Mouse (Mus musculus) embryonic facial prominence, embryonic 14.5 days (tissue): Measurements from ENCODE around the gene Lemd1. TPM values are rescaled to one million over a fixed set of nuclear protein-coding genes. Genes with fewer than 3 reads are reported as not detected.
A peak's percentile ranks its signal among the peaks of the same experiment; 100 is the strongest.

ENCODE experiments used
- ATAC-seq: fragments of 200-750 bp; cut with Nextera tagmentation; 2 replicates; pipeline ENCODE4 v1.8.0; 2017; ENCODE audit warnings: low read depth, moderate number of reproducible peaks, moderate TSS enrichment
- DNase-seq: peaks from one replicate; pipeline ENCODE4 v3.0.0-alpha.2; 2015; ENCODE audit warnings: low spot score
- H3K27ac ChIP-seq: fragments of 300-500 bp; sonication (generic); replicated peaks from 2 replicates; pipeline ENCODE4 v1.5.1; 2014; ENCODE audit warnings: low read depth, mild to moderate bottlenecking, low read length, moderate library complexity
- H3K27me3 ChIP-seq: fragments of 300-500 bp; sonication (generic); replicated peaks from 2 replicates; pipeline ENCODE4 v1.6.1; 2014; ENCODE audit warnings: low read length; ENCODE audit not compliant: control insufficient read depth, insufficient read depth
- H3K36me3 ChIP-seq: fragments of 300-500 bp; sonication (generic); 2 replicates; pipeline ENCODE4 v1.6.1; 2014; ENCODE audit warnings: low read length, mixed read lengths; ENCODE audit not compliant: control insufficient read depth, insufficient read depth
- H3K4me1 ChIP-seq: fragments of 300-500 bp; sonication (generic); 2 replicates; pipeline ENCODE4 v1.6.1; 2014; ENCODE audit warnings: antibody characterized with exemption, low read length; ENCODE audit not compliant: control insufficient read depth, insufficient read depth
- H3K4me2 ChIP-seq: fragments of 300-500 bp; sonication (generic); 2 replicates; pipeline ENCODE4 v1.6.1; 2014; ENCODE audit warnings: low read depth, mild to moderate bottlenecking, low read length, moderate library complexity, mixed read lengths
- H3K4me3 ChIP-seq: fragments of 300-500 bp; sonication (generic); 2 replicates; pipeline ENCODE4 v1.5.1; 2014; ENCODE audit warnings: low read depth, mild to moderate bottlenecking, low read length
- H3K9ac ChIP-seq: fragments of 300-500 bp; sonication (generic); 2 replicates; pipeline ENCODE4 v1.6.1; 2014; ENCODE audit warnings: low read depth, mild to moderate bottlenecking, low read length, moderate library complexity, mixed read lengths
- H3K9me3 ChIP-seq: fragments of 300-500 bp; sonication (generic); 2 replicates; pipeline ENCODE4 v1.6.1; 2016; ENCODE audit warnings: low read length; ENCODE audit not compliant: control insufficient read depth
- WGBS: fragments of 180-500 bp; shearing (Covaris S2); extraction: QIAGEN DNeasy Blood & Tissue Kit; methylation state at CpG from one replicate; pipeline ENCODE4 v1.1.7; 2014; 5-methylcytosine and 5-hydroxymethylcytosine counted together
- polyA plus RNA-seq: library from polyadenylated mRNA; unstranded; fragments of >200 nt; fragmentation: Nextera tagmentation; extraction: Ambion mirVana; gene quantifications from 2 replicates; pipeline ENCODE4 v1.2.1, GENCODE M21; 2014

Lemd1 gene
- polyA plus RNA-seq, 1 experiment from 2014 or later: 0.46 TPM

- Histone ChIP-seq H3K9me3 (no peaks in the 10 kb centered on the region), H3K4me3 (no peak overlapping the region), H3K36me3 (no peaks in the 10 kb centered on the region), H3K27ac (no peak overlapping the region), H3K9ac (no peak overlapping the region), H3K4me2 (no peak overlapping the region), H3K4me1 (no peaks in the 10 kb centered on the region), H3K27me3 (no peaks in the 10 kb centered on the region)
- DNase-seq (no peak), ATAC-seq (no peak)
- WGBS: 54% methylated on average over 1 of the region's 1 CpGs
These were observed 41.1 kb upstream of the Lemd1 start for GRCm38 (mm10) chr1:132150171-132150570.

- no peak overlapping the region for H3K9ac ChIP-seq
- WGBS: 66% methylated on average over 15 of the region's 15 CpGs
- DNase-seq: no peak
- no peak overlapping the region for H3K4me3 ChIP-seq
- H3K4me2 ChIP-seq: no peak overlapping the region
- H3K36me3 ChIP-seq: no peaks in the 10 kb centered on the region
- no peaks in the 10 kb centered on the region for H3K27me3 ChIP-seq
- no peak overlapping the region for H3K27ac ChIP-seq
- no peaks in the 10 kb centered on the region for H3K4me1 ChIP-seq
- no peaks in the 10 kb centered on the region for H3K9me3 ChIP-seq
- no peak for ATAC-seq
These were observed 40.2 kb upstream of the Lemd1 start for GRCm38 (mm10) chr1:132150817-132151601.

GRCm38 (mm10) chr1:132151908-132152307, 39.3 kb upstream of the Lemd1 start:
- H3K4me3 ChIP-seq: no peak overlapping the region
- WGBS: 51% methylated on average over 2 of the region's 2 CpGs

GRCm38 (mm10) chr1:132153086-132153690, 38.0 kb upstream of the Lemd1 start:
- Histone ChIP-seq H3K9ac (no peak overlapping the region), H3K27ac (no peak overlapping the region), H3K27me3 (no peaks in the 10 kb centered on the region; the same call in 1 of the 2 replicates), H3K9me3 (no peaks in the 10 kb centered on the region), H3K4me3 (no peak overlapping the region), H3K36me3 (no peaks in the 10 kb centered on the region), H3K4me2 (no peak overlapping the region), H3K4me1 (no peaks in the 10 kb centered on the region)
- whole genome bisulfite sequencing: 45% methylated on average over 14 of the region's 15 CpGs
- no peak for DNase-seq
- ATAC-seq: no peak

More at GRCm38 (mm10) chr1:132151908-132152307, 39.3 kb upstream of the Lemd1 start:
- H3K9me3 ChIP-seq: no peaks in the 10 kb centered on the region
- H3K36me3 ChIP-seq: no peaks in the 10 kb centered on the region
- no peak overlapping the region for H3K9ac ChIP-seq
- no peaks in the 10 kb centered on the region for H3K4me1 ChIP-seq
- H3K27ac ChIP-seq: no peak overlapping the region
- H3K27me3 ChIP-seq: no peaks in the 10 kb centered on the region
- ATAC-seq (no peak), DNase-seq (no peak)
- H3K4me2 ChIP-seq: no peak overlapping the region

GRCm38 (mm10) chr1:132153691-132154090, 37.5 kb upstream of the Lemd1 start:
- no peak overlapping the region for H3K27ac ChIP-seq
- ATAC-seq: no peak
- WGBS: 15% methylated on average over 8 of the region's 8 CpGs

GRCm38 (mm10) chr1:132155737-132156136, 35.5 kb upstream of the Lemd1 start:
- H3K27ac ChIP-seq: no peak overlapping the region
- no peaks in the 10 kb centered on the region for H3K36me3 ChIP-seq
- no peak overlapping the region for H3K4me3 ChIP-seq
- DNase-seq (peak; percentile 89), ATAC-seq (peak; percentile 24; the same call in 1 of the 2 replicates)
- H3K9ac ChIP-seq: no peak overlapping the region
- no peak overlapping the region for H3K4me2 ChIP-seq
- WGBS: 11% methylated on average over 6 of the region's 6 CpGs
- no peaks in the 10 kb centered on the region; the same call in 1 of the 2 replicates for H3K27me3 ChIP-seq
- H3K4me1 ChIP-seq: no peaks in the 10 kb centered on the region
- H3K9me3 ChIP-seq: no peaks in the 10 kb centered on the region

More at GRCm38 (mm10) chr1:132153691-132154090, 37.5 kb upstream of the Lemd1 start:
- Histone ChIP-seq H3K9ac (no peak overlapping the region), H3K4me2 (no peak overlapping the region), H3K9me3 (no peaks in the 10 kb centered on the region), H3K4me3 (no peak overlapping the region), H3K4me1 (no peaks in the 10 kb centered on the region), H3K27me3 (no peaks in the 10 kb centered on the region; the same call in 1 of the 2 replicates), H3K36me3 (no peaks in the 10 kb centered on the region)
- no peak for DNase-seq

- no peak overlapping the region for H3K4me3 ChIP-seq
- DNase-seq: peak; percentile 80
- no peaks in the 10 kb centered on the region for H3K9me3 ChIP-seq
- H3K27ac ChIP-seq: no peak overlapping the region
- H3K36me3 ChIP-seq: no peaks in the 10 kb centered on the region
- H3K4me2 ChIP-seq: peak overlapping the region; percentile 25; the same call in 1 of the 2 replicates
- no peaks in the 10 kb centered on the region for H3K4me1 ChIP-seq
- H3K9ac ChIP-seq: no peak overlapping the region
- 26% methylated on average over 14 of the region's 14 CpGs for WGBS
- no peaks in the 10 kb centered on the region; the same call in 1 of the 2 replicates for H3K27me3 ChIP-seq
- ATAC-seq: peak; percentile 56; the same call in 1 of the 2 replicates
These were observed 34.0 kb upstream of the Lemd1 start for GRCm38 (mm10) chr1:132157016-132157781.

GRCm38 (mm10) chr1:132157808-132158207, 33.4 kb upstream of the Lemd1 start:
- no peaks in the 10 kb centered on the region for H3K36me3 ChIP-seq
- H3K27ac ChIP-seq: no peak overlapping the region
- H3K9ac ChIP-seq: no peak overlapping the region
- no peak overlapping the region for H3K4me3 ChIP-seq
- ATAC-seq: 0 out of 2 replicates have a peak, but pooled peaks have one; percentile 9
- H3K4me1 ChIP-seq: no peaks in the 10 kb centered on the region
- 33% methylated on average over 7 of the region's 7 CpGs for WGBS
- peak overlapping the region; percentile 25; the same call in 1 of the 2 replicates for H3K4me2 ChIP-seq
- H3K9me3 ChIP-seq: no peaks in the 10 kb centered on the region
- DNase-seq: no peak
- H3K27me3 ChIP-seq: no peaks in the 10 kb centered on the region; the same call in 1 of the 2 replicates
